Mouse (Mus musculus) heart, adult 9 months (tissue): ENCODE data around the gene Smoc2.

Source experiments
- DNase-seq, 2 experiments: peaks; one replicate each; pipeline ENCODE4 v3.0.0; 2022; ENCODE audit warnings: low spot score in 2 of 2

Smoc2 gene

GRCm38 (mm10) chr17:14279177-14279965, at the start of gene Smoc2:
Gene Smoc2 (plus strand): TSS chr17:14279506.
- peak in 1 of 2 experiments; percentile 40 for DNase-seq

GRCm38 (mm10) chr17:14230698-14231430, 48.4 kb upstream of the Smoc2 start:
- DNase-seq, result no peak

- DNase-seq, result peak; percentile 42 to 80
Observed at GRCm38 (mm10) chr17:14232629-14233028, 46.7 kb upstream of the Smoc2 start.

DNA sequence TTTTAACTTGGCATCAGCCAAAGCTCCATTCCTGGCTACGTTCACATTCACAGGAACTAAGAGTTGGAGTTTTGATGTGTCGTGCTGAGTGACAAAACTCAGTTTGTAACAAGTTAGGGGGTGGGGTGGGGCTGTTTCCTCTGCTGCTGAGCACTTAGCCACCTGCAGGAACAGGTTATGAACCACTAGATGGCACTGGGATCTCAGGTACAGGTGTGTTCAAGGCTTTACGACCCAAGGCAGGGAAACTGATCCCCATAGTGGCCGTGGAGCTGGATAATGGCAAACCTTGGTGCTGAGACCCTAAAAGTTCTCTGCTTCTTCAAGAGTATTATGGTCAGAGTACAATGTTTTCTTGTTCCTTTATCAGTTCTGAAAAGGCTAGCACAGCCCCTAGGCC, 45.6 kb upstream of the Smoc2 start:
- DNase-seq, result no peak

- DNase-seq, result no peak
Observed at GRCm38 (mm10) chr17:14234774-14235389, 44.4 kb upstream of the Smoc2 start.

DNA sequence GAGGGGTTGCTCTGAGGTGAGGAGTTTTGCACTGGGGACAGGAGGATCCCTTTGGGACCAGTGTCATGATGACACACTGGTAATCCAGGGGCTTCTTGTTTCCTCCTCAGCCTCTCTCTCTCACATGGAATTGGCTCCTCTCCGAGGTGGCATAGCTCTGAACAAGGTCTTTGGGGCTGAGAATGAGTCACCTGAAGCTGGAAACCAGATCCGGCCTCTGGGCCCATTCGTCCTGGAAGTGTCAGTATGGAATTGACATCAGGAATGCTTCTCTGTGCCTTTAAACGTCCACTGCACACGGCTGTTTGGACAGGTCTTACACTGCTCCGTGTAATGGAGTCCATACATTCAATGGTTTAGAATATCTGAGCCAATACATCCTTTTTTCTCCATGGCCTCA, 42.2 kb upstream of the Smoc2 start:
- DNase-seq, result no peak

GRCm38 (mm10) chr17:14239960-14240359, 39.3 kb upstream of the Smoc2 start:
- no peak for DNase-seq

DNA sequence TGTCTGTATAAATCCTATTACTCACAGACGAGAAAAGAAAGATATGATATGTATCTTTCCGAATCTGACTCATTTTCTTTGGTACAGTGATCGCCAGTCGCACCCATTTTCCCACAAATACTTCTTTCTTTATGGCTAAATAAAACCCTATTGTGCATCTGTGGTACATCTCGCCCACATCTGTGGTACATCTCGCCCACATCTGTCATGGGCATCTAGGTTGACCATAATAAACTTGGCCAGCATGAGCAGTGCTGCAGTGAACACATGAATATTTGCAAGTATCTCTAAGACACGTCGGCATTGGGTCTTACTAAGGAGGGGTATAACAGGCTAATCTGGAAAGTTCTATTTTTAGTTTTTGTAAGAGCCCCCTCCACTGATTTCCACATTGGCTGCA, 36.7 kb upstream of the Smoc2 start:
- no peak for DNase-seq

DNA sequence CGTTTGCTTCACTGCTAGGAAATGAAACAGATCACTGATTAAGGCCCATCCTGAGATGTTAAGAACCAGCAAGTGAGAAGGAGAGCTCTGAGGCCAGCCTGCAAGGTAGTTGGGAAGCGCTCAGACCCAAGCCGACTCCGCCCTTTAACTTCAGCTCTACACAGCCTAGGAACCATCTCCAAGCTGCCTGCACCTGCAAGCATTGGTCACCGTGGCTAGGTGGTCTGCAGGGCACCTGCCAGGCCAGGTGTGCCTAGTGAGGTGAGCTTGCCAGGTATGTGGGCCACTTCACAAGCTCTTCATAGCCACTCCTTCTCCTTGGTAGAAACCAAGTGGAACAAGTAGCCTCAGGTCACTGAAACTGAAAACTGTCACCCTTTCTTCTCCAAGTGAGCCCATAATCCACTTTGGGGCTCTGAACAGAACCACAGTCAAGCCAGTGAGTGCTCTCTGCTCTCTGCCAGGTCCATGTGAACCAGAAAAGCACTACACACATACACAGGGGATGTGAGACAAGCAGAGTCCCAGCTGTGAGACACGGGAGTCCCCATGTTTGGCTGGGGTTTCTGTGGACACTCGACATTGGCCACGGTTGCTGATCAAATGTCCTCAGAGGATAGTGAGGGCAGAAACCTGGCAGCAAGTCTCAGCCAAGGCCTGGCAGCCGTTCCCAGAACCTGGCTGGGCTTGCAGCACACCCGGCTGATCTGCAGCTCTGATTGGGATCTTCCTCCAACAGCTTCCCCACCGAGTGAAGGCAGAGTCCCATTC, 34.9 kb upstream of the Smoc2 start:
- DNase-seq, result peak; percentile 68 to 75

- no peak for DNase-seq
Observed at GRCm38 (mm10) chr17:14246266-14246665, 33.0 kb upstream of the Smoc2 start.

GRCm38 (mm10) chr17:14247931-14248330, 31.4 kb upstream of the Smoc2 start:
- DNase-seq, result no peak

GRCm38 (mm10) chr17:14249595-14249994, 29.7 kb upstream of the Smoc2 start:
- DNase-seq, result peak; percentile 55 to 64

- DNase-seq, result peak; percentile 38 to 63
Observed at GRCm38 (mm10) chr17:14250401-14250800, 28.9 kb upstream of the Smoc2 start.

- peak; percentile 49 to 66 for DNase-seq
Observed at GRCm38 (mm10) chr17:14252456-14252855, 26.9 kb upstream of the Smoc2 start.

- peak in 1 of 2 experiments; percentile 32 for DNase-seq
Observed at GRCm38 (mm10) chr17:14254616-14255015, 24.7 kb upstream of the Smoc2 start.

- no peak for DNase-seq
Observed at GRCm38 (mm10) chr17:14257799-14258520, 21.3 kb upstream of the Smoc2 start.

DNA sequence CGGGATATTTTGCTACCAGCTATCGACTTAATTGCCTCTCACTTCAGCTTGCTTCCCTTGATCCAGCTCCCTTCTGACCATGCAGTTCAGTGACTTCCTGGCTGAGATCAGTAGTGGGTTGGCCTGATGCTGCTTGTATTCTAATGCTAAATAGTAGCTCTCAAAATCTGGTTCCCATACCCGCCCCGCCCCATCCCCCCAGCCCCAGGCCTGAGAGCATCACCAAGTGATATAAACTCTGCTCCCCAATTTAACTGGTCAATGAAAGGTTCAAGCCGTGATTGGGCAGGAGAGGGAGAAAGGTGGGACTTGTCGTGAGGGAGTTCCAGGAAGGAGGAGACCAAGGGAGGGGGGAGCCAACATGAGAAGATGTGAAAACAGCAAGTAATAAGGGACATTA, 20.4 kb upstream of the Smoc2 start:
- no peak for DNase-seq

DNA sequence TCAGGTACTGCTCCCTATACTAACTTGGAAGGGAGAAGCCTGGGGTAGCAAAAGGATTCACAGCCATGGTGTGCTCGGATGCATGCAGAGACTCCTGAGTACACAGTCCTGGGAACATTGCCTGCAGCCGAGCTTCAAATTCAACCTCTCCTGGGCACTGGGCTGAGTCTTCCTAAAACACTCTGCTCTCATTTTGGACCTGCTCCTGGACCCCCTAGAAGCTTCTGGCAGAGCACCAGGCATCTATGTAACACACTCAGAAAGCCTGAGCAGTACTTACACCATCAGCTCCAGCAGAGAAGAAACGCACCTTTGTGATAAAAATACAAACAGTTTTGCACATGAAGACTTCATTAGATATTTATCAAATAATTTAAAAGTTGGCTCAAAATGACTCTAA, 18.3 kb upstream of the Smoc2 start:
- no peak for DNase-seq

DNA sequence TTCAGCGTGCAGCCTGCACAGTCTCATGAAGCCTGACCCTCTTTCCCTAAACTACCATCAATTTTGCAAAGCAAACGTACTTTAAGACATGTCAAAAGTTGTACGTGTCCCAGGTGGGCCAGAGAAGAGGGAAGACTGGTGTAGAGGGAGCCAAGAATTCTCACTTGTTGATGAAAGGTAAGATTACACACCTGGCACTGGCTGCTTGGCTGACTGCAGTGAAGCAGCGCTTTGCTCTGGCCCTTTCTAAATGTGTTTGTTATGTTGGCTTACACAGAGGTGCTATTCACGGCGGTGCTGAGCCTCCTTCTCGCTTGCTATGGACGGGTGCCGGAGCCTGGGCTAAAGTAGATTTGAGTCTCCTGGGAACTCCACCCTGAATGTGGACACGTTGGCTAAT, 17.1 kb upstream of the Smoc2 start:
- no peak for DNase-seq

- peak in 1 of 2 experiments; percentile 49 for DNase-seq
Observed at GRCm38 (mm10) chr17:14268001-14268400, 11.3 kb upstream of the Smoc2 start.

GRCm38 (mm10) chr17:14273386-14273785, 5.9 kb upstream of the Smoc2 start:
- no peak for DNase-seq
